Mouse (Mus musculus) heart, postnatal 4 days (tissue): Measurements from ENCODE around the gene Zdhhc17. TPM values are rescaled to one million over a fixed set of nuclear protein-coding genes. Genes with fewer than 3 reads are reported as not detected.
A peak's percentile ranks its signal among the peaks of the same experiment; 100 is the strongest.

Source experiments
- DNase-seq: peaks from one replicate; pipeline ENCODE4 v3.0.0; 2021
- total RNA-seq, 2 experiments: library from RNA; stranded (reverse); gene quantifications; 2 replicates each; pipeline ENCODE4 v1.2.3; 2021

The Zdhhc17 gene
- total RNA-seq, 2 experiments from 2014 or later: 24.9 to 25.8 TPM

GRCm38 (mm10) chr10:110952937-110953451 is 56.9 kb downstream of the Zdhhc17 start:
- DNase-seq: peak; percentile 84

- DNase-seq: no peak
Observed at GRCm38 (mm10) chr10:110952271-110952670, 57.7 kb downstream of the Zdhhc17 start.

DNA sequence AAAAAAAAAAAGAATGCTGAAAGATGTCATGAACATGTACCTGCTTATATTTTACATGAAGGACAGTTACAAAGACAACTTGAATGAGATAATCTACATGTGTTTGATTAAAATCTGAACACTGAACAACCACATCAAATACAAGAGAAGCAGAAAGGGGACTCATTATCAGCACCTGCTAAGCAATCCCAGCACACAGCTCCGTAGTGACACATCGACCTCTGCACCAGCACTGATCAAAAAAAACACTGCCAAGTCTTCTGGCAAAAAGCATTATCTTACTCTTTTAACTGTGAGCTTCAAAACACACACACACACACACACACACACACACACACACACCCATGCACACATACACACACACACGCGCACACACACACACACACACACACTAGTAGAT is 58.2 kb downstream of the Zdhhc17 start:
- DNase-seq: no peak

DNA sequence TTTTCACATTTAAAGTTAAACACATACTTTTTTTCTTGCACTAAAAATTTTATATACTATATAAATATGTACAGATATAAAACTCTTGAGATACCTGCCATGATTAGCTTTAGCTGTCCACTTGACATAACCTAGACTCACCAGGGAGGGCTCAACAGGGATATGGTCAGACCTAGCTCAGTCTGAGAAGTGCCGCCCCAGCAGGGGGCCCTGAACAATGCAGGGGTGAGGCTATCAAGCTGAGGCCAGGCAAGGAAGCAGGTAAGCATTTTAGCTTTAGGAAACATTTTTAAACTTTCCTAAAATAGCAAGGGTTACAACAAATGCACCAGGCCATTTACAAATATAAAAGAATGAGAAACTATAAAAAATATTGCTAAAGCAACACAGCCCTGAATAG is 58.8 kb downstream of the Zdhhc17 start:
- no peak for DNase-seq

DNA sequence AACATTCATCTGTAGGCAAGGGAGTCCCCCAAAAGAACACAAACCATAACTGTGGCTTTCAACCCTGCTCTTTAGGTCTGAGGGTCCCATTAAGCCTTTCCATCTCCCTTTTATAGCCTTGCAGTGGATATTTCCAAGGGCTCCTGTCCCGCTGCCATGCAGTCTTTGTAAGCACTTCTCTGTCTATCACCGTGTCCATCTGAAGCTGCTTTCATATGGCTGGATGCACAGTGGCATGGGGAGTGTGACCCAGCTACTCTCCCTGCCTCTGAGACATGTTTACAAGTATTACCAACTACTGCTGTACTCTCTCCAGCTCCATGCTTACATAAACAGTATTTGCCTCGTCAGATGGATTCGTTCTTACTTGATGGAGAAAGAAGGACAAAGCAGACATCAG is 62.4 kb downstream of the Zdhhc17 start:
- DNase-seq: no peak

DNA sequence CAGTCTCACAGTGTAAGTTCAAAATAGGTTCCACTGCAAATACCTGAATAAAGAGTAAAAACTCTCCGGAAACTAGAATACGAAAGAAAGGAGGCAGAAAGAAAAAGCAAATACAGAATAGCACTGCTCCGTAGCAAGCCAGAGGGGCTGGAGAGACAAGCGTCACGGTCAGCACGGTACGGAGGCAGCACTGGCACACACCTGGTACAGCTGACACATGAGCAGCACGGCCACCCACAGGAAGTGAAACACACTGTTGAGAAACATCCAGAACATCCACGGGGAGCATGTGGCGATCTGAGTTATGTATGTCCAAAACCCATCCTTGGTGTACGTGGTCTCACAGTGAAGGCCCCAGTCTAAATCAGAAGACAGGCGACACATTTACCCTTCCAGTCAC is 64.0 kb downstream of the Zdhhc17 start:
- no peak for DNase-seq

GRCm38 (mm10) chr10:110944175-110944574 is 65.8 kb downstream of the Zdhhc17 start:
- DNase-seq: no peak

DNA sequence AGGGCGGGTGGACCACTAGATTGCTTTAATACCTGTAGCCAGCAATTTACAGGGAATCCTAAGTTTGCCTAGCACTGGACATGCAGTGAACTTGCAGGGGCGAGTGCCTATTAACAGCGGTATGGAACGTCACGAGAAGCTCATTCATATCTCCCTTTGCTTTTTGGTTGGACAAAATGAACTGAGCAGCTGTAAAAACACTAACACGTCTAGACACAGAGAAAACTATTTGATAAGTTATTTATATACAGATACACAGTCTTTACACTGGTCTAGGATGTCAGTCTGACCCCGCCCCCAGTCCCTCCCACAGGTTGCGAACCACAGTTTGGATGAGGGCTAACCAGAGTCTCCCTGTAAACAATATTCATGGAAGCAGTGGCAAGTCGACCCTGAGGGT is 67.1 kb downstream of the Zdhhc17 start:
- no peak for DNase-seq

DNA sequence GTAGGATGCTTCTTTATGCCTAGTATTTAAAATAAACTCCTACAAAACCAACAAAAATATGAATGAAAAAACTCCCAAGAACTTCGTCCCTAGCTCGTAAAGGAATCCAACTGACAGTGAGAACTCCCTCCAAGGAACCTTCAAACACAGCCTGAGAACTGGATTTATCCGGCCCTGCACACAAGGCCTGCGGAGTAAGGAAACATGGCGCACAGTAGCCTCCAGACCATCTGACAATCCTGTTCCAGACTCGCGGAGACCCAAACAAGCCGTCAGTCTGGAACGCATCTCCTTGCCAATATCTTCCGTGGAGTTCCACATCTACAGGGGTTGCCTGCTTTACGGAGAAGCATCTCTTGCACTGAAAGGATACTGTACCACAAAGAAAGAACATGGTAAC is 68.0 kb downstream of the Zdhhc17 start:
- no peak for DNase-seq

DNA sequence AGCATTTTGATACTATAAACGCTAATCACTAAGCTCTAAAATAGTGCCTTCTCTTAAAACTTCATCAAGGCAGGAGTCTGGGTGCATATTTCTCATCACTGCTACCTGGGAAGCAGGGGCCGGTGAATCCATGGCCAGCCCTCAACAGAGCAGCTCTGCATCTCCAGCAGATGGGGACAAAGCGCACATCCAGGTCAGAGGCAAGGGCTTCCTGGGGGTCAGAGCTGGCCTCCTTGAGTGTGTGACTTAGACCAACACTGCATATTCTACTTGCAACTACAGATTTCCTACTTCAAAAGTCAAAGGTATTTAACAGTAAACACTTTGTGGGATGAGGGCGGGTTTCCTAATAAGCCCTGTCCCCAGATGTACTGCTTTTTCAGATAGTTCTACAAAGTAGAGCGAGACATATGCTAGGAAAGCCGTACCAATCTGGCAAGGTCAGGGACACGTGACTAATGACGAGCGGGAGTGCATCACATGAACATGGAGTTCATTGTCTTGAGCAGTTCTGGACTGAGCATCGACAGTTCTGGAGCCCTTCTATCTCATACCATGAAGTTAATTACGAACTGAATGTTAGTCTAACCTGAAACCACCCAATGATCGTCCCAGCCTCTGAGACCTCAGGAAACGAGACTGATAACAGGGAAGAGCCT is 69.1 kb downstream of the Zdhhc17 start:
- DNase-seq: no peak

GRCm38 (mm10) chr10:110939717-110940116 is 70.2 kb downstream of the Zdhhc17 start:
- no peak for DNase-seq

- DNase-seq: no peak
Observed at GRCm38 (mm10) chr10:110938841-110939549, 70.9 kb downstream of the Zdhhc17 start.

GRCm38 (mm10) chr10:110938361-110938760 is 71.6 kb downstream of the Zdhhc17 start:
- no peak for DNase-seq

GRCm38 (mm10) chr10:110935669-110936068 is 74.3 kb downstream of the Zdhhc17 start:
- no peak for DNase-seq

GRCm38 (mm10) chr10:110935081-110935480 is 74.9 kb downstream of the Zdhhc17 start:
- DNase-seq: peak; percentile 60

DNA sequence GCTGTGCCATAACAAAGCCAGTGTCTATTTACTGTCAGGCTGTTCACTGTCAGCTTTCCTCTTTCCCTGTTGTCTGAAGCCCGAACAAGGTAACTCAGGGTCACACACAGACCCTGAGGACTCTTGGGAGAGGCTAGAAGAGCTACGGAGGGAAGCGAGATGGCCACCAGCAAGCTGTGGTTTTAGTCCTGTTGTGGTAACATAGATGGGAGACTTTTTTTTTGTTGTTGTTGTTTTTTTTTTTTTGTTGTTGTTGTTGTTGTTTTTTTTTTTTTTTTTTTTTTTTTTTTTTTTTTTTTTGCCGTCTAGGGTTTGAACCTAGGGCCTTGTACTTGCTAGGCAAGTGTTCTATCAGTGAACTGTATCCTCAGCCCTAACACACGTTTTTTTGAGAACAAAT is 76.4 kb downstream of the Zdhhc17 start:
- DNase-seq: no peak

DNA sequence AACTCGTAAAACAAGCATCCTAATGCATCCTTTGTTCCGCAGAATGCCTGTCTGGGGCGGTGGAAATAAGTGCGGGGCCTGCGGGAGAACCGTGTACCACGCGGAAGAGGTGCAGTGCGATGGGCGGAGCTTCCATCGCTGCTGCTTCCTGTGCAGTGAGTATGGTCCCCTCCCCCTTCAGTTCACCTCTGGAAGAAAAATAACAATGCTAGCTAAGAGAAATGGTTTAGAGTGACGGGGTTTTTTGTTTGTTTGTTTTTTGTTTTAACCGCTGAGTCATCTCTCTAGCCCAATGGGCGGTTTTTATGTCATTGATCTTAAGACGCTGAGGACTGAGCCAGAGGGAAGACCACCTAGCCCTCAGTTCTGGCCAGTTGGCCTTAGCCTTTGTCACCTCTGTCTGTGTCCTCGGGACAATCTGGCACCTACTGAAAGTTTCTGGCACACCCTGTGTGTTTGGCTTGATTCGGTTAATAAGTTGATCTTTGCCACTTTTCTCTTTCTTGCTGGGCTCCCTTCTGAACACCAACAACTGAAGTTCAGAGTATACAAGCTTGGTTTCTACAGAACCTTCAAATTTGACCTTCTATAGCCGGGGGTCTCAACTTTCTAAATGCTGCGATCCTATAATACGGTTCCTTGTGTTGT is 77.9 kb downstream of the Zdhhc17 start:
- no peak for DNase-seq

GRCm38 (mm10) chr10:110931161-110931912 is 78.6 kb downstream of the Zdhhc17 start:
- no peak for DNase-seq

GRCm38 (mm10) chr10:110929756-110930155 is 80.2 kb downstream of the Zdhhc17 start:
- DNase-seq: peak; percentile 49

DNA sequence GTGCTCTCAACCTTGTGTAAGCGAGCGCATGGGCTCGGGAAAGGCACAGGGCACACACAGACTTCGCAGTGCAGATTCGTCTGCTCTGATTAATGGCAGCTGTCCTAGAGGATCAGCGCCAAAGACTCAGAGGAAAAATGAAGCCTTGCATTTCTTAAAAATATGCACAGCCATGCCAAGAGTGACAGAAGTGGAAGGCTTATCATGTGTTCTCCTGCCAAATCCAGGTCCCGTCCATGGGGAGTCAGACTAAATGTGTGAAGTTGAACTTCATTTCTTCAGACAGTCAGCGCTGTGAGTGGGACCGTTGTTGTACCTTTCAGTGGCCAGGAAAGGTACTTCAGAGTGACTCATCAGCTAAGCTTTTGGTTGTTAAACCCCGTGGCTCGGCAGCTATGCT is 82.4 kb downstream of the Zdhhc17 start:
- peak; percentile 72 for DNase-seq

DNA sequence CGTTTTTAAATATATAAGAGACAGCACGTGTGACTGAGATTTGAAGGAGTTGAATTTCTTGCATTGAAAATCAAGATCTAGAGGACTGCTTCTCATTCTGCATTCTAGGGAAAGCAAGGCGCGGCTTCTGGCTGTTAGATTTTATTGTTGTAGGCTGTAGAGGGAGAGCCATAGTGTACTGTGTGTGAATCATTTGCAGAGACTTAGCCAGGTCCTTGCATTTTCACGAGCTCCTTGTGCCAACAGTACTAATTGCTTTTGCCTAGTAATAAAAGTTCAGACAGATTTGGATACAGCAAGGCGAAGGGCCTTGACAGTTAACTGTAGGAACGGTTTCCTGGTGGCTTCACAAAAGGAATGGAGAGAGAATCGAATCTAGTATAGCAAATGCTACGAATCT is 87.3 kb downstream of the Zdhhc17 start:
- DNase-seq: no peak

DNA sequence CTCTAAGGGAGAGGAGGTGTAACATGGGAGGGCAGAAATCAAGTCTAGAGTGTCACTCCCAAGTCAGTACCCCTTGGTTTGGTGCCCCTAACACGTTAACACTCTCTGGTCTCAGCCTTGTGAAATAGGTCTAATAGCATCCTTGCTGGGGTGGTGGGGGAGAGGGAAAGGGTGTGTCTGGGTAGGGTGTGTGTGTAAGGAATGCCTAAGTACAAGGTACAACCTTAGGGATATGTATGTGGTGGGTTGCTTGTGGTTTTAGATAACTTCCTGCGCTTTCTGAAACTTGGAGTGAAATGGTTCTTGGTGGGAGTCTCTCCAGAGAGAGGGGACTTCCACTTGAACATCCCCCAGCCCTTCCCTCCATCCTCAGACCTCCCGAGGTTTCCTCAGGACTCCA is 88.0 kb downstream of the Zdhhc17 start:
- DNase-seq: no peak
